Mouse (Mus musculus): ENCODE measurements at regions not wholly inside any gene's neighbourhood (a gene's known extent, or its start where the extent isn't known, plus 50 kb on each side); places are given as distances from the start of the nearest gene placed in this dataset.
"Not testable (repeated sequence)": the region's sequence is repeated elsewhere in the genome, so short reads cannot be mapped to it uniquely, and the experiment has no call there.

GRCm38 (mm10) chr10:117452190-117452950, 72.6 kb upstream of the Cpsf6 start:
- in situ Hi-C loops (cut with MboI; ENCODE audit: low sequenced_read_pairs), result no loop called here

- in situ Hi-C loops (cut with MboI; ENCODE audit: low sequenced_read_pairs), result no loop called here
Observed at GRCm38 (mm10) chr10:117451396-117452185, 71.8 kb upstream of the Cpsf6 start.

- in situ Hi-C loops (cut with MboI; ENCODE audit: low sequenced_read_pairs), result no loop called here
Observed at GRCm38 (mm10) chr10:117450631-117451030, 70.8 kb upstream of the Cpsf6 start.

- in situ Hi-C loops (cut with MboI; ENCODE audit: low sequenced_read_pairs), result no loop called here
Observed at GRCm38 (mm10) chr10:117450240-117450569, 70.4 kb upstream of the Cpsf6 start.

GRCm38 (mm10) chr10:117449416-117450239, 69.8 kb upstream of the Cpsf6 start:
- in situ Hi-C loops (cut with MboI; ENCODE audit: low sequenced_read_pairs), result no loop called here

GRCm38 (mm10) chr10:117448783-117449182, 69.0 kb upstream of the Cpsf6 start:
- in situ Hi-C loops (cut with MboI; ENCODE audit: low sequenced_read_pairs), result not testable (repeated sequence)

- in situ Hi-C loops (cut with MboI; ENCODE audit: low sequenced_read_pairs), result no loop called here
Observed at GRCm38 (mm10) chr10:117447626-117448025, 67.8 kb upstream of the Cpsf6 start.

GRCm38 (mm10) chr10:117447206-117447605, 67.4 kb upstream of the Cpsf6 start:
- in situ Hi-C loops (cut with MboI; ENCODE audit: low sequenced_read_pairs), result no loop called here

- in situ Hi-C loops (cut with MboI; ENCODE audit: low sequenced_read_pairs), result no loop called here
Observed at GRCm38 (mm10) chr10:117446776-117447175, 67.0 kb upstream of the Cpsf6 start.

- in situ Hi-C loops (cut with MboI; ENCODE audit: low sequenced_read_pairs), result no loop called here
Observed at GRCm38 (mm10) chr10:117445801-117446490, 66.1 kb upstream of the Cpsf6 start.

GRCm38 (mm10) chr10:117445181-117445790, 65.5 kb upstream of the Cpsf6 start:
- in situ Hi-C loops (cut with MboI; ENCODE audit: low sequenced_read_pairs), result no loop called here

- in situ Hi-C loops (cut with MboI; ENCODE audit: low sequenced_read_pairs), result no loop called here
Observed at GRCm38 (mm10) chr10:117444761-117445160, 64.9 kb upstream of the Cpsf6 start.

- in situ Hi-C loops (cut with MboI; ENCODE audit: low sequenced_read_pairs), result no loop called here
Observed at GRCm38 (mm10) chr10:117443426-117444350, 63.9 kb upstream of the Cpsf6 start.

- in situ Hi-C loops (cut with MboI; ENCODE audit: low sequenced_read_pairs), result no loop called here
Observed at GRCm38 (mm10) chr10:117441979-117442803, 62.4 kb upstream of the Cpsf6 start.

- in situ Hi-C loops (cut with MboI; ENCODE audit: low sequenced_read_pairs), result no loop called here
Observed at GRCm38 (mm10) chr10:117441121-117441978, 61.5 kb upstream of the Cpsf6 start.

- in situ Hi-C loops (cut with MboI; ENCODE audit: low sequenced_read_pairs), result no loop called here
Observed at GRCm38 (mm10) chr10:117440225-117440976, 60.6 kb upstream of the Cpsf6 start.

Data from CH12F3 (cell line).